9 mouse cellular contexts compared by ENCODE assay signal in the genomic region with DNA sequence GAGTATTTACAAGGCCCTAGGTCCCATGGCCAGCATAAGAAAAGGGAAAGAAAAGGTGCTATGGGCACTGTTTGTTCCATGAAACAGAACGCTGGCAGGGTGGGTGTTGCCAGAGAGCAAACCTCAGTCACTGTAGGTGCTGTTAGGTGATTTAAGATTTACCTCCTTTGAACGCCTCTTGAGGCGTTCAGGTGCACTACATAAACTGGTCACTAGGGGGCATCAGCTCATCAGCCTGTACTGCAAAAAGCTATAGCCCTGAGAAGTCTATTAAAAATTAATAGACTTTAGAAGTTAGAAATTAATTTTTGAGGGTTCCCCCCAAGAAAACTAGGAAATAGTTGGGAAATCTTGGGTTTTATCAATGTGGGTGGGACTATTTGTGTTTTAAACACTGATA. TPM values are rescaled to one million over a fixed set of nuclear protein-coding genes. Genes with fewer than 3 reads are reported as not detected.
DNase-seq lines count a peak whose midpoint lies in the region; ATAC-seq lines count a peak whose summit lies in the region.
"Had no signal": no experiment of that assay in that cellular context is flagged by ENCODE, and none has a peak within 500 bp of the region (broad histone marks: within the 10 kb centered on the region; RNA-seq: fewer than 3 reads in every experiment).

No protein-coding gene starts in this region.

- no peak overlapping the region for H3K4me2 ChIP-seq in intestine, embryonic 14.5 days (ENCODE audit: low read length)
- H3K4me2 ChIP-seq in intestine, embryonic 15.5 days (replicated peaks), result no peak overlapping the region
- no peak overlapping the region for H3K4me2 ChIP-seq in limb, embryonic 11.5 days (ENCODE audit: low read depth, severe bottlenecking)
- H3K4me2 ChIP-seq: neural tube, embryonic 12.5 days had no signal

- no peak overlapping the region for H3K4me3 ChIP-seq in intestine, embryonic 14.5 days (ENCODE audit: low read depth, low read length)
- no peak overlapping the region for H3K4me3 ChIP-seq in intestine, embryonic 15.5 days (replicated peaks)
- no peak overlapping the region for H3K4me3 ChIP-seq in limb, embryonic 11.5 days (ENCODE audit: low read depth, low read length)
- H3K4me3 ChIP-seq: neural tube, embryonic 12.5 days had no signal

- peak; percentile 95 for DNase-seq in intestine, embryonic 14.5 days (ENCODE audit: low spot score)
- peak; percentile 79 to 82 for DNase-seq in adrenal gland, postnatal 36 days
- DNase-seq in kidney, adult 8-10 months, result peak; percentile 67 to 88
- peak; percentile 87 for DNase-seq in limb, embryonic 11.5 days (ENCODE audit: low spot score)
- peak; percentile 71 for DNase-seq in ovary, postnatal 14 days (ENCODE audit: low spot score)
- peak; percentile 80 for DNase-seq in thymus, postnatal 0 days (ENCODE audit: low spot score)

- WGBS in intestine, embryonic 14.5 days, result 3% methylated on average over 3 of the region's 3 CpGs
- 1% methylated on average over 3 of the region's 3 CpGs for WGBS in intestine, embryonic 15.5 days
- 1% methylated on average over 3 of the region's 3 CpGs for WGBS in limb, embryonic 11.5 days

- peaks cover 12% of the 10 kb centered on the region; the same call in 1 of the 2 replicates for H3K4me1 ChIP-seq in intestine, embryonic 14.5 days (replicated peaks; ENCODE audit: control insufficient read depth, insufficient read depth, low read length)
- H3K4me1 ChIP-seq in intestine, embryonic 15.5 days (replicated peaks), result peaks cover 9% of the 10 kb centered on the region; the same call in 1 of the 2 replicates
- peaks cover 10% of the 10 kb centered on the region for H3K4me1 ChIP-seq in limb, embryonic 11.5 days (ENCODE audit: control insufficient read depth, insufficient read depth, low read length)

- no peak overlapping the region for H3K9ac ChIP-seq in intestine, embryonic 14.5 days (ENCODE audit: low read length)
- H3K9ac ChIP-seq in intestine, embryonic 15.5 days, result no peak overlapping the region
- H3K9ac ChIP-seq in limb, embryonic 11.5 days (ENCODE audit: low read length), result no peak overlapping the region
- H3K9ac ChIP-seq: neural tube, embryonic 12.5 days had no signal

- H3K9me3 ChIP-seq in intestine, embryonic 14.5 days (ENCODE audit: control insufficient read depth, low read length), result no peaks in the 10 kb centered on the region
- H3K9me3 ChIP-seq in intestine, embryonic 15.5 days, result no peaks in the 10 kb centered on the region
- H3K9me3 ChIP-seq in limb, embryonic 11.5 days (ENCODE audit: control insufficient read depth, low read length), result no peaks in the 10 kb centered on the region
- H3K9me3 ChIP-seq: neural tube, embryonic 12.5 days had no signal

- ATAC-seq in intestine, embryonic 14.5 days (replicated peaks; ENCODE audit: low FRiP score, low TSS enrichment, low read depth), result no peak
- no peak for ATAC-seq in intestine, embryonic 15.5 days
- peak; percentile 62 for ATAC-seq in erythroid progenitor cell, adult 5-6 weeks (replicated peaks; ENCODE audit: low FRiP score, poor library complexity, severe bottlenecking)
- ATAC-seq in limb, embryonic 11.5 days (ENCODE audit: insufficient number of reproducible peaks, low FRiP score, low TSS enrichment, low read depth), result no peak

- H3K36me3 ChIP-seq in intestine, embryonic 14.5 days (ENCODE audit: control insufficient read depth, insufficient read depth, low read length), result peaks cover 8% of the 10 kb centered on the region
- 0 out of 2 replicates have a peak, but pooled peaks cover 3% of the 10 kb centered on the region for H3K36me3 ChIP-seq in intestine, embryonic 15.5 days
- H3K36me3 ChIP-seq in limb, embryonic 11.5 days (ENCODE audit: control insufficient read depth, insufficient read depth, low read length), result no peaks in the 10 kb centered on the region

- H3K27me3 ChIP-seq in intestine, embryonic 14.5 days (replicated peaks; ENCODE audit: control insufficient read depth, insufficient read depth, low read length), result no peaks in the 10 kb centered on the region
- H3K27me3 ChIP-seq in intestine, embryonic 15.5 days (replicated peaks), result no peaks in the 10 kb centered on the region
- no peaks in the 10 kb centered on the region for H3K27me3 ChIP-seq in limb, embryonic 11.5 days (ENCODE audit: control insufficient read depth, insufficient read depth, low read length)
- H3K27me3 ChIP-seq: neural tube, embryonic 12.5 days had no signal

- H3K27ac ChIP-seq in intestine, embryonic 14.5 days (ENCODE audit: low read depth), result no peak overlapping the region
- H3K27ac ChIP-seq in intestine, embryonic 15.5 days, result no peak overlapping the region
- 0 out of 2 replicates have a peak overlapping the region, but pooled peaks have one; percentile 2 for H3K27ac ChIP-seq in limb, embryonic 11.5 days (replicated peaks; ENCODE audit: low read depth, low read length)
- H3K27ac ChIP-seq: neural tube, embryonic 12.5 days had no signal

RNA-seq across cellular contexts. Expression of a gene that starts 3.0 kb away (rescaled TPM):
- polyA plus RNA-seq in intestine, embryonic 14.5 days (2014; fragmentation: Nextera tagmentation; extraction: Ambion mirVana), result 42.4 and 46.0 TPM in 2 replicates
- polyA plus RNA-seq in intestine, embryonic 15.5 days (2015; fragmentation: Nextera tagmentation; extraction: Ambion mirVana), result 38.6 and 43.2 TPM in 2 replicates
- 100 to 1,000 TPM; 120 to 126 TPM for total RNA-seq in adrenal gland, postnatal 36 days (2021)
- total RNA-seq in erythroid progenitor cell, adult 5-6 weeks (2015; ENCODE audit: low replicate concordance), result 0.84 TPM in 1 of 2 replicates, not detected in the other
- 0.38 TPM in 1 of 2 replicates, not detected in the other for total RNA-seq in erythroid progenitor cell, adult 5-6 weeks (2017; ENCODE audit: low replicate concordance)
- 29.1 and 29.6 TPM in 2 replicates for polyA plus RNA-seq in limb, embryonic 11.5 days (2014; fragmentation: Nextera tagmentation; extraction: Ambion mirVana)
- polyA plus RNA-seq in thymus, postnatal 0 days (2015; fragmentation: Nextera tagmentation; extraction: Ambion mirVana), result 61.1 and 64.1 TPM in 2 replicates

RNA-seq across cellular contexts. Expression of a gene that starts 30.0 kb away (rescaled TPM):
- 248 and 249 TPM in 2 replicates for polyA plus RNA-seq in intestine, embryonic 14.5 days (2014; fragmentation: Nextera tagmentation; extraction: Ambion mirVana)
- polyA plus RNA-seq in intestine, embryonic 15.5 days (2015; fragmentation: Nextera tagmentation; extraction: Ambion mirVana), result 168 and 196 TPM in 2 replicates
- 100 to 1,000 TPM; 140 to 149 TPM for total RNA-seq in adrenal gland, postnatal 36 days (2021)
- 170 and 182 TPM in 2 replicates for total RNA-seq in erythroid progenitor cell, adult 5-6 weeks (2015; ENCODE audit: low replicate concordance)
- 199 and 208 TPM in 2 replicates for total RNA-seq in erythroid progenitor cell, adult 5-6 weeks (2017; ENCODE audit: low replicate concordance)
- 415 and 416 TPM in 2 replicates for polyA plus RNA-seq in limb, embryonic 11.5 days (2014; fragmentation: Nextera tagmentation; extraction: Ambion mirVana)
- polyA plus RNA-seq in thymus, postnatal 0 days (2015; fragmentation: Nextera tagmentation; extraction: Ambion mirVana), result 222 and 227 TPM in 2 replicates
